Mouse (Mus musculus) embryo, embryonic 11.5 days (tissue): ENCODE measurements around the gene Ehbp1l1.
A peak's percentile ranks its signal among the peaks of the same experiment; 100 is the strongest.

Experiments used
- DNase-seq: peaks from one replicate; pipeline ENCODE4 v3.0.0-alpha.2; 2012; ENCODE audit warnings: low read depth, low spot score

Gene Ehbp1l1

DNA sequence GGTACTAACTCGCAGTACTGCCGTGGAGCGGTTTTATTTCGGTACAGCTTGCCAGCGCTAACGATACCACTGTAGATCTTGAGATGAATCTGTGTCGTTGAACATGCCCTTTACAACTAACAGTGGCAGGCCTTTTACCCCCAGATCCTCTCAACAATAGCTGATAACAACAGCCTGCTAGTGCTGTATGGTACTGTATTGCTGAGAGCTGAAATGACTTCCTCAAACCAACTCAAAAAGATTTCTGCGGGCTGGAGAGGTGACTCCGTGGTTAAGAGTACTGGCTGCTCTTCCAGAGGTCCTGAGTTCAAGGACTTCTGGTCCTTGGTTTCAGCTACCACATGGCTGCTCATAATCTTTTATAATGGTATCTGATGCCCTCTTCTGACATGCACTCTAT lies 8.2 kb upstream of the Ehbp1l1 start:
- no peak for DNase-seq

GRCm38 (mm10) chr19:5731264-5731978 lies 5.3 kb upstream of the Ehbp1l1 start:
- peak; percentile 92 for DNase-seq

GRCm38 (mm10) chr19:5730314-5731186 lies 4.4 kb upstream of the Ehbp1l1 start:
- DNase-seq: no peak

DNA sequence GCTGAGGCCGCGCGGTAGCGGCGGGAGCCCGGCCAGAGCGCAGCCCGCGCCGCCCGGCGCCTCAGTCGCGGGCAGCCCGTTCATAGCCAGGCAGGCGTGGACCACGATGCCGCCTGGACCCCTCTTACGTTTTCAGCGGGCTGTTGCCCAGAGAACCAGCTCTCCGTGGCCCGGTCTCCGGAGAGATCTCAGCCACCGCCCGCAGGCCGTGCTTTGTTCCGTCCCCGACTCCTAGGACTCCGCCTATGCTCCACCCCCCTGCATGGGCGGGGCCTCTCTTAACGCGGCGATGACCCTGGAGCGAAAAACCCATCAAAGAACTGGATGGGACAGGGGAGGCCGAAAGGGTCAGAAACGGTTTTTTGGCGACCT lies 3.3 kb upstream of the Ehbp1l1 start, which contains the start of gene Fam89b:
Gene Fam89b (minus strand): TSS at position 210 of the 372 bp plus-strand sequence.
- peak; percentile 82 for DNase-seq

DNA sequence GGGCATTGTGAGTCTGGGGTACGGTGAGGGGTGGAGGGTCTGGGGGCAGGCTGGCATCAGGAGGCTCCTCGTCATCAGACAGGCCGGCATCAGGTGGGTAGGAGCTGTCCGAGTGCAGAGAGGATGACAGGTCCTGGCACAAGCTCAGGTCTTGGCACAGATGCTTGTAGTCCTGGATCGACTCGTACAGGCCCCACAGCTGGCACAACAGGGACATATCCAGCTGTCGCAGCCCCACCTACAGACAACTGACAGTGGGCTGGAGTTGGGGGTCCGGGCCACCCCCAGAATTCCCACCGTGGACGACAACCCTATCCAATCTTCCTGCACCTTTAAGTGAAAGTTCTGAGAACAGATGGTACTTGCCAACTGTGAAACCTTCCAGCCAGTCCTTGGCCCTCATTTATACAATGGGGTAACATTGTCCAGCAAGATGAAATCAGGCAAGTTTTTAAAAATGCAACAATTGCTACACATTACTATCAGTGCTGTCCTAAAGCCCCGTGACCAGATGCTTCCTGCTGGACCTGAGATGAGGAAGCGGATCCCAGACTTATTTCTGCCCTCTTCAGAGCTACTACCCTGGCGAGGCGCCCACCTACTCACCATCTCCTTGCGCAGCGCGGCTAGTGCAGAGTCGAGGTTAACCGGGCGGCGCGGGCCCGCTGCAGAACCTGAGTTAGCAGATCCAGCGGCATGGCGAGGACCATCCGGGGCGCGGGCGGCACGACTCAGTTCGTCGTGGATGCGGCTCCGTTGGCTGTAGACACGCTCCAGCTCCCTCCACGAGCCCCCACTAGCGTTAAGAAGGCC lies 2.7 kb upstream of the Ehbp1l1 start:
- DNase-seq: no peak

DNA sequence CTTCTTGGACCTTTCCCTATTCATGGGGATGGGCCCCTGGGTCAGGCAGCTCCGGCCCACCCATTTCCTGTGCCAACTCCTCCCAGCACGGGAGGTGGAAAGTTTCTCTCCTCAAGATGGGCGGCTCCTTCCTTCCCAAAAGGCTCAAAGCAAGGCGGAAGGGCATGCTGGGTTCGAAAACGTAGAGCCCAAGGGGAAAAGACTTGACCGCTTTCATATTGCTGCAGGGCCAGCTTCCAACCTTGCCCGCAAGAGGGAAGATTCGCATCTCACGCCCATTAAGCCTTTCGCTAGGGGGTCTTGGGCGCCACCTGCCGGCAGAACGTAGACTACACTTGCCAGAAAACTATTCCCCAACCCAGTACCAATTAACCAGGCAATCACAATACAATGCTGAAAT lies 1.6 kb upstream of the Ehbp1l1 start:
- DNase-seq: no peak

GRCm38 (mm10) chr19:5726961-5727578 lies 953 bp upstream of the Ehbp1l1 start:
- DNase-seq: no peak

DNA sequence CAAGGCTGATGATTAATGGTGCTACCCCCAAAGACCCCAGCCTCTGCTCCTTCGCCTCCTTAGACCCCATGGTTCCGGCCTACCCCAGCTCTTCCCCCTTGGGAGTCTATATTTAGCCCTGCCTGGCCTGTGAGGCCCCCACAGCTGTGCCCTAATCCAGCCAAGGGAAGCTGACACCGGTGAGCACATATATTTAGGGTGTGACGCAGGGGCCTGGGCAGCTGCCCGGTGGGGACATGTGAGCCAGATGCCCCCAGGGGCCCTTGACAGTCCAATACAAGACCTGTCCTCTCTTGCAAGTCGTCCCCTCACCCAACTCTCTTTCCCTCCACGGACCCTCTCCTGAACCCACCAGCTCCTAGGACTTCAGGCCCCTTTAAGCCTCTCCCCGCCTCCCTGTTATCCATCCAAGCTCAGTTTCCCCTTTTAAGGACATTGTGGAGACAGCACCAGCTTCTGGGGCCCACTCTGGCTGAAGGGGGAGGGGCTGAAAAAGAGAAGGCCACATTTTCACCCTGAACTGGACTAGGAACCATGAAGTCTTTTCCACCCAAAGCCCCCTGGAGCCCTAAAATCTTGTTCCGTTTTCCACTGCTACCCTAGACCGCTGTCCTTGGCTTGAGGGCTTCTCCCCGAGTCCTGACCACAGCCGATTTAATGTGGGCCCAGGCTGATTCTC lies 949 bp downstream of the Ehbp1l1 start:
- no peak for DNase-seq

- no peak for DNase-seq
Observed at GRCm38 (mm10) chr19:5724549-5724941, 1.6 kb downstream of the Ehbp1l1 start.

- no peak for DNase-seq
Observed at GRCm38 (mm10) chr19:5723934-5724548, 2.1 kb downstream of the Ehbp1l1 start.

GRCm38 (mm10) chr19:5722848-5723425 lies 3.2 kb downstream of the Ehbp1l1 start:
- DNase-seq: no peak

DNA sequence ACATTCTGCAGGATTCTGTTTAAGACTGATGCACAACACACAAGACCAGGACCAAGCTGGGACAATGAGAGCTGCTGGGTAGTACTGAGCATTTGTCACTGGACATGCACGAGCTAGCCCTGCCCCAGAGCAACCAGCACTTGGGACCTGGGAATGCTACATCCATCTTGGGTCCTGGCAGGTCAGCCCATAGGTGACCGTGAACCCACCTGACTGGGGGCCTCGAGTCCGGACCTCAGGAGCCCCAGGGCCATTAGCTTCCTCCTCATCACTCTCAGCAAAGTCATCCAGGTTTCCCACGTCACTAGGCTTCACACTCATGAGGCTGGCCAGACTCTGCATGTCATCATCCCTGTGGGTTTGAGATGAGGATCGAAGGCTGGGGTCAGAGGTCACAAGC lies 4.9 kb downstream of the Ehbp1l1 start:
- DNase-seq: no peak

GRCm38 (mm10) chr19:5716955-5717354 lies 9.2 kb downstream of the Ehbp1l1 start:
- no peak for DNase-seq

DNA sequence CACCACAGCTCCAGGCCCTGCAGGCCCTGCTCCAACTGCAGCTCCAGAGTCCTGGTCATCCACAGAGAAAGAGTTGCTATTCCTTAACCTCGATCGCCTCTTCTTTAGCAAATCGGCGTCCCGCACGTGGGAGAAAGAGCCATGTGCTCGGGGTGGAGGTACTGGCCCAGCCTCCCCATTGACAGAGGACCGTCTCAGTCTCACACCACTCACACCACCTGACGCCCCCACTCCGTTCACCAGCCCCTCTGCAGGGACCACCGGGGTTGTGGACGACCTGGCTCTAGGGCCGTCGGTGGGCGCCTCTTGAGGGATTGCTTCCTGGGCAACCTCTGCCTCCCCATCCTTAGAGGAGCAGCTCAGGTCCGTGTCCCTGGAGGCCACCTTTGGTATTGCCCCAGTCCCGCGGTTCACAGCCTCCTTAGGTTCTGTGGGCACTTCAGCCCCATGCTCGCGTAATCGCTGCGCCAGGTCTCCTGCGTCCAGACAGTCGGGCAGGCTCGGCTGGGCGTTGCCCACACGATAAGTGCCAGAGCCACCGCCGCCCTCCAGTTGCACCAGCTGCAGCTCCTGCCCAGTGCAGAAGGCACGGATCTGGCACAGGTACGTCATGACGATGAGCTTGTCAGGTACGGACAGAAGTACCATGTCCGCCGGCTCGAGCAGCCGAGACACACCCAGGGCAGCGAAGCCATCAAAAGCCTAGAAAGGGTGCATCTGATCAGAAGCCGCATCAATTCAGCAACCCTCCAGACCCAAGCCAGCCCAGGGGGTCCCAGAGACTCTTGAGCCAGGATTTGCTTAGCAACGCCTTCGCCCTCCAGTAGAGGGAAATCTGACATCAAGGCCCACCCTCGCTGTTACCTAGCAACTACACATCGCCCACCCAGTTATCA lies 10.1 kb downstream of the Ehbp1l1 start:
- DNase-seq: no peak

DNA sequence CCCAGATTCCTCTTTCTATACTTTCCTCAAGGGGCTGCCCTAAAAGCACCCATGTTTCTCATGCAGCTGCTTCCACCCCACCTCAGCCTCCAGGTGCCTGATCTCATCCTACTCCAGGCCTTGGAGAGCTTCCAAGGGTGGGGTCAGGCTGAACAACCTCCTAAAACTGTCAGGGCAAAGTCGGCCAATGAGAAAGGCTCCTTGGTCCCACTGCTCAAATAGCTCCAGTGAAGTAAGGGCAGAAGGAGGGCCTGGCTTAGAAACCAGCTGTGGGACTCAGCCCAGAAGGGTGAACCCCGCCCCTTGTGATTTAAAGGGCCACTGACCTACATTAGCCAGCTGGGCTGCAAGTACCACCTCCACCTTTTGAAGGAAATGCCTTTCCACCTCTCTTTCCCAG lies 12.4 kb downstream of the Ehbp1l1 start:
- DNase-seq: no peak

DNA sequence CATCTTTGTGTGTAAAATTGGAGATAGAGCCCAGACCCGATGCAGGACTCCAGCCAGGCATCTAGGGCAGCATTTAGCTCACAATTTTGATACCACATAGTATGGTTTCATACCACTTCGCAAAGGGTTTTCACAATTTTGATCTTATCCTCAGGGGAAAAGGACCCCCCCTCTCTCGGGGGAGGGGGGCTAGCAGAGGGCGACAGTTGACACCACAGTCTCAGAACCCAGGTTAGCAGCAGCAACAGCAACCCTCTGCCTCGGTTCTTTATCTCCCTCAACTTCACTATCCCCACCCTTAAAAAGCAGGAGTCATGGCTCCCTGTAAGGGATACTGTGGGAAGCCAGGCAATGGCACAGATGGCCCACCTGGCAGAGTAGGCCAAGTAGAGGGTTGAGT lies 12.9 kb downstream of the Ehbp1l1 start:
- DNase-seq: no peak

DNA sequence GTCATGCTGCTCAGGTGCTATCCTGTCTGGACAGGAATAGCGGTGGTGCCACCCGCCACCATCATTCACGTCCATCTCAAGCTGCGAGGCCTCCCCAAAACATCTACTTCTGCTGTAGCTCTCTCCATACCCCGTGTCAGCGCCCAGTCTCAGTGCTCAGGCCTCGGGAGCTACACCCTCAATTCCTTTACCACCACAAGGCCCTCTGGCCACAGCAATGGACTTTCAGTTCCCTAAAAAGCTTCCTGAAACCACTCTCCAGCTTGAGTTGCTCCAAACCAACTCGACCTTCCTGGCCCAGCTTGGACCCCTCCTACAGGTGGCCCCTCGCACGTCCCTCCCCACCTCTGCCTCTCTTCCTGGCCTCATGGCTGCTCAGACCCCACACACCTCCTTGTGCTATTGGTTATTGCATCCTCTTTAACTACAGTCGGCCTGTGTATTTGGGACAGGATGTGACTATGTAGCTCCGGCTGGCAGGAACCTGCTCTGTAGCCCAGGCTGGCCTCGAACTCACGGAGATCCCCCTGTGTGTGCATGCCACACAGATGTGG lies 14.1 kb downstream of the Ehbp1l1 start:
- DNase-seq: no peak

DNA sequence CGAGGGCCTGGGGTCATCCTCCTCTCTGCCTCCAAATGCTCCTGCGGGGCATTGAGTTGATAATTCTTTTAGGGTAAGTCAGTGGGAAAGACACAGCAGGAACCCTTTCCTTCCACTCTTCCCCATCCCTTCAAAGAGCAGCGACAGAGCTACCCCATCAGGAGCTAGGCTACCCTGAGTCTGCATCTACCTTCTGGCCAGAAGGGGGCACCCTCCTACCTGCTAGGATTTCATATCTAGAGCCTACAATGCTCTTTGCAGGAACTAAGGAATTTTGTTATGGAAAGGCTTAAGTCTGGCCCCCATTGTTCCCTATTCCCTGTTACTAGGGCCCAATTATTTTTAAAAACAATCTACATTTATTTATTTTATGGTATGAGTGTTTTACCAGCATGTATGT lies 14.9 kb downstream of the Ehbp1l1 start:
- DNase-seq: no peak

DNA sequence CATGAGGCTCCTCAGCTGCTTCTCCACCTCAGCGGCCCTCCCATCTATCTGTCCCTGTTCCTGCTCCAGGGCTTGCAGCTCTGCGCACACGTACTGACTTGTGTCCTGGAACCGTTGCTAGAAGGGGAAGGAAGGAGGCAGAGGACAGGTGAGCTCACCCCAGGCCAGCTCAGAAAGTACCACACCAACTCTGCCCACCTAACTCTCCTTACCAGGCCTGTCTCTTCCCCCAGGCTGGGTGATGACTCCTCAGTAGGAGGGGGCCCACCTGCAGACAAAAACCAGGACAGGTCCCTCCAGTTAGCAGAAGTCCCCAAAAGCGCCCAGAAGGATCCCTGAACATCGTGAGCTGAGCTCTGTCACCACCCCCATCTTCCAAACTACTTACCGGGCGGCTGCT lies 15.5 kb downstream of the Ehbp1l1 start:
- no peak for DNase-seq
